Mouse (Mus musculus): Measurements from ENCODE around the gene Irf8.

GRCm38 (mm10) chr8:120728488-120729160, 7.5 kb upstream of the Irf8 start:
- TF ChIP-seq EP300 (IDR thresholded peaks at IDR 0.05; ENCODE audit: low read depth): no peak
- TF ChIP-seq CTCF (IDR thresholded peaks at IDR 0.05; ENCODE audit: low read depth): no peak
